Mouse (Mus musculus): ENCODE results near the gene Tspo. TPM values are rescaled to one million over a fixed set of nuclear protein-coding genes. Genes with fewer than 3 reads are reported as not detected.

The Tspo gene
- polyA plus RNA-seq, 1 experiment from 2014 or later, result 77.2 TPM

DNA sequence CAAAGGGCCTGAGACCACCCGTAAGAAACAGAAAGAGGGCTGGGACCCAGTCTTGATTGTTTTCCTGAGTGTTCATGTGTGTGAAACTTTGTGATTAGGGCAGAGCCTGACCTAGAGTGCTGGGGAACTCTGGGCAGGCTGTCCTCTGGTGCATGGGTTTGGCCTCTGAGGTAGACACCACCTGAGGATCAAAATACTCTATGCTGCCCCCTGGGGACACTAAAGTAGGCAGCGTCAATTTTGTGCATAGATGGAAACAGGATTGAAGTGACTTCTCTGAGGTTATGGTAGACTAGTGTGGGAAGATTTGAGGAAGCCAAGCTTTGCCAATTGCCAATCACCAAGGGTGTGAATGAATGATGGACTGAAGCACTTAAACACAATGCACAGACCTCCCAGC is 7.2 kb downstream of the Tspo start:
- WGBS, result 75% methylated on average over 2 of the region's 2 CpGs
- no peak for ATAC-seq (replicated peaks; ENCODE audit: low FRiP score)

DNA sequence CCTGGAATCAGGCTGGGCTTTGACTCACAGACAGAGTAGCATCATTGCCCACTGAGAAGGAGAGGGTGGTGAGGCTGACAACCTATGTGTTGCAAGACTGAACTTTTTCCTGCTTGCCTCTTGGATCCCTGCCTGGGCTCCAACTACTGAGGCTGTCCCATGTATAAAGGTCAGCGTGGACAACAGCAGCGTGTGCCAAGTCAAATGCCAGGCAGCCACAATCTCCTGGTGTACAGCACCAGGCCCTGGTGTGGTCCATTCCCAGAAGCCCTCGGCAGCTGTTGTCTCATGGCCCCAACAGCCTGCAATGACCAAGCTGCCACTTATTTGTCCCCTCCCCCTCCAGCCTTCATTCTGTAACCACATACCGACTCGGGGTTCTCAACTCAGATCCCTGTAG is 8.2 kb downstream of the Tspo start:
- no peak for ATAC-seq (replicated peaks; ENCODE audit: low FRiP score)
- no peaks in the 10 kb centered on the region for H3K9me3 ChIP-seq (replicated peaks)
- 84% methylated on average over 5 of the region's 5 CpGs for WGBS
- no peak overlapping the region for H3K4me2 ChIP-seq
- H3K27ac ChIP-seq, result no peak overlapping the region
- H3K27me3 ChIP-seq, result no peaks in the 10 kb centered on the region
- no peak overlapping the region for H3K4me3 ChIP-seq (replicated peaks)
- H3K4me1 ChIP-seq, result no peaks in the 10 kb centered on the region
- no peak overlapping the region for H3K9ac ChIP-seq
- peaks cover 29% of the 10 kb centered on the region for H3K36me3 ChIP-seq

More for the DNA sequence above, 7.2 kb downstream of the Tspo start:
- Histone ChIP-seq H3K4me2 (no peak overlapping the region), H3K9me3 (replicated peaks) (no peaks in the 10 kb centered on the region), H3K27ac (no peak overlapping the region), H3K4me1 (no peaks in the 10 kb centered on the region), H3K27me3 (no peaks in the 10 kb centered on the region), H3K9ac (no peak overlapping the region), H3K36me3 (peaks cover 19% of the 10 kb centered on the region), H3K4me3 (replicated peaks) (no peak overlapping the region)

DNA sequence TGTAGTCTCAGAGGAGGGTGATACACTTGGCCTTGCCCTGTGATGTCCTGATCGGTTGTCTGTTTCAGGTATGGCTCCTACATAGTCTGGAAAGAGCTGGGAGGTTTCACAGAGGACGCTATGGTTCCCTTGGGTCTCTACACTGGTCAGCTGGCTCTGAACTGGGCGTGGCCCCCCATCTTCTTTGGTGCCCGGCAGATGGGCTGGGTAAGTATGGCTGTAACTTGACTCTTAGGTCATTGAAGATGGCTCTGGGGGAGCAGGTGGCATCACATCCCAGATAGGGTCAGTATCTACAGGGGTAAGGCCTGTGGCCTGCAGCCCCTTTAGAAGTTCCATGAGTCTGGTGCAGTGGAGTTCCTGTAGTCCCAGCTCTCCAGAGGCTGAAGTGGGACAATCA is 8.7 kb downstream of the Tspo start:
- Histone ChIP-seq H3K27ac (no peak overlapping the region), H3K9ac (no peak overlapping the region), H3K4me2 (no peak overlapping the region), H3K27me3 (no peaks in the 10 kb centered on the region), H3K4me1 (no peaks in the 10 kb centered on the region), H3K36me3 (peaks cover 34% of the 10 kb centered on the region), H3K4me3 (replicated peaks) (no peak overlapping the region), H3K9me3 (replicated peaks) (no peaks in the 10 kb centered on the region)
- ATAC-seq (replicated peaks; ENCODE audit: low FRiP score), result no peak
- WGBS, result 79% methylated on average over 4 of the region's 4 CpGs

DNA sequence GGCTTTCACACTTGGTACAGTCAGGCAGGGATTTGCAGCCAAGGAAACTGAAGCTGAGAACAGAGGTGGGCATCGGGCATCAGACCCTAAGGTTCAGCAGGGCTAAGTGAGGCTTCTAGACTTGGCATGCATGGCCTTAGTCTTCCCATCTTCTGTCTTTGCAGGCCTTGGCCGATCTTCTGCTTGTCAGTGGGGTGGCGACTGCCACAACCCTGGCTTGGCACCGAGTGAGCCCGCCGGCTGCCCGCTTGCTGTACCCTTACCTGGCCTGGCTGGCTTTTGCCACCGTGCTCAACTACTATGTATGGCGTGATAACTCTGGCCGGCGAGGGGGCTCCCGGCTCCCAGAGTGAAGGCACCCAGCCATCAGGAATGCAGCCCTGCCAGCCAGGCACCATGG is 10.2 kb downstream of the Tspo start:
- WGBS, result 93% methylated on average over 12 of the region's 12 CpGs
- no peak for ATAC-seq (replicated peaks; ENCODE audit: low FRiP score)
- Histone ChIP-seq H3K27me3 (no peaks in the 10 kb centered on the region), H3K9ac (no peak overlapping the region), H3K27ac (no peak overlapping the region), H3K4me1 (no peaks in the 10 kb centered on the region), H3K9me3 (replicated peaks) (no peaks in the 10 kb centered on the region), H3K4me2 (no peak overlapping the region), H3K36me3 (peaks cover 49% of the 10 kb centered on the region), H3K4me3 (replicated peaks) (no peak overlapping the region)

DNA sequence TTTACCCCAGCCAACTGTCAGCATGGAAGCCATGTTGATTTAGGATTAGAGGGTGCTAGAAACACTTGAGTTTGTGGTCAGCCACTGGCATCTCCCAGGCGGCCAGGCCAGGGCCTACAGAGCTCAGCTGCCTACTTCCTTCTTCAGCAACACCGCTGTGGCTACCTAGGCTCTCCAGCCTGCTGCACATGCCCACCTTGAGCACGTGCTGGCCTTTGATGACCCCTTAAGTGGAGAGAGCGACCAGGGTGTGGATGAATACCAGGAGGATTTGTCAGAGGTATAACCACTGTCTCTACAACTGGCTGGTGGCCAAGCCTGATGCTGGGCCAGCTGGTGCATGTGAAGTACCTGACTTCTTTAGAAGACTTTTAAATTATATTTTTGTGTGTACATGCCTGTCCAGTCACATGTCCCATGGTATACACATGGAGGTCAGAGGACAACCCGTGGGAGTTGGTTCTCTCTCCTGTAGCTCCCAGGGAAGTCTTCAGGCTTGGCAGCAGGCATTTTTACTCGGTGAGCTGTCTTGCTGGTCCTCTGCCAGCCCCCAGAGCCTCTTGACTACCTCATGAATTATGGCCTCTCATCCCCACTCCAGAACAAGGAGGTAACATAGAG is 11.4 kb downstream of the Tspo start:
- Histone ChIP-seq H3K27me3 (no peaks in the 10 kb centered on the region), H3K9me3 (replicated peaks) (no peaks in the 10 kb centered on the region), H3K27ac (no peak overlapping the region), H3K4me1 (no peaks in the 10 kb centered on the region), H3K36me3 (peaks cover 61% of the 10 kb centered on the region), H3K4me2 (no peak overlapping the region), H3K4me3 (replicated peaks) (no peak overlapping the region), H3K9ac (no peak overlapping the region)
- WGBS, result 77% methylated on average over 6 of the region's 6 CpGs
- ATAC-seq (replicated peaks; ENCODE audit: low FRiP score), result no peak

DNA sequence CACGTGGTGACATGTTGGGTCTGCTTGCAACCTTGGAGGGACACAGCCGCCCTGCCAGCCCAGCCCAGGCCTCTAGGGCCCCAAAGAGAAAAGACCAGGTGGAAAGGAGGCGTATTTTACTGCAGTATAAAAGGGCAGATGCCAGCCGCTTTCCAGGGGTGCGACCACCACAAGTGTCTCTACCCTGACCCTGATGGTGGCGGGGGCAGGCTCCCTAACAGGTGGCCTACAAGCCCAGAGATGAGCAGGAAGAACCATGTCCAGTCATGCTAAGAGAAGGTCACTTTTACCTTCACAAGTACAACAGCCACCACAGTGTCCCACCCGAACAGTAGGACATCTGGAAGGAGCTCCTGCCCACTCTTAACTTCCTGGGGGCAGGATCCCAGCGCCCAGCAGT is 12.2 kb downstream of the Tspo start:
- no peak for ATAC-seq (replicated peaks; ENCODE audit: low FRiP score)
- Histone ChIP-seq H3K36me3 (peaks cover 68% of the 10 kb centered on the region), H3K9me3 (replicated peaks) (no peaks in the 10 kb centered on the region), H3K9ac (no peak overlapping the region), H3K27me3 (no peaks in the 10 kb centered on the region), H3K4me2 (no peak overlapping the region), H3K4me3 (replicated peaks) (no peak overlapping the region), H3K27ac (no peak overlapping the region), H3K4me1 (no peaks in the 10 kb centered on the region)
- WGBS, result 91% methylated on average over 8 of the region's 8 CpGs

DNA sequence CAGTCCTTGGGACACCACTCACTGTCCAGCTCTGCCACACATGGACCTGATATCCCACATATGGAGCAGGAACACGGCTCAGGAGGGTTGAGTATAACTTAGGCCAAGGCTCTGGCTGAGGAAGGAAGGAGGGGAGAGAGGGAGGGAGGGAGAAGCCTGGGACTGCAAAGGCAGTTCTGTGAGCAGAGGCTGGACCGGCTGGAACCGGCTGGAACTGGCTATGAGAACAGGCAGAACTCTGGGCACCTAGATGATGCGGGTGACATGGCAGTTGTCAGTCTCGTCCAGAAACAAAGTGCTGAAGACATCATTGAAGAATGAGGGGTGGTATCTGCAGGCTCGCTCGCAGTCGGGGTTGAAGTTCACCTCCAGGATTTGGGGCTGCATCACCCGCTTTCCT is 13.3 kb downstream of the Tspo start:
- ATAC-seq (replicated peaks; ENCODE audit: low FRiP score), result no peak
- Histone ChIP-seq H3K4me3 (replicated peaks) (no peak overlapping the region), H3K9ac (no peak overlapping the region), H3K9me3 (replicated peaks) (no peaks in the 10 kb centered on the region), H3K27ac (no peak overlapping the region), H3K27me3 (no peaks in the 10 kb centered on the region), H3K36me3 (peaks cover 79% of the 10 kb centered on the region), H3K4me1 (no peaks in the 10 kb centered on the region), H3K4me2 (no peak overlapping the region)
- 92% methylated on average over 9 of the region's 9 CpGs for WGBS

DNA sequence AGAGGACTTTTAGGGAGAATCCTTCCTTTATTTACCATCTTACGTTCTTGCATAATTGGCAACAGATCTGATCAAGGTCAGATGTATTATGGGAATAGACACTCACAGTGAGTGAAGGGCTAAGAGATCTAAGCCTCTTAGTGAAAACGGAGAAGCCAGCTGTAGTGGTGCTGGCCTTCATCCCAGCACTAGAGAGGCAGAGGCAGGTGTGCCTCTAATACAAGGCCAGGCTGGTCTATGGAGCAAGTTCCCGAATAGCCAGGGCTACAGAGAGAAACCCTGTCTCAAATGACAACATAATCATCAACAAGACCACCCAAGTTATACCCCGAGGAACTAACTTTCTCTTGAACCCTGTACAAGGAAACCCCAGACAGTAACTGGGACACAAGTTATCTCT is 19.5 kb downstream of the Tspo start:
- ATAC-seq (replicated peaks; ENCODE audit: low FRiP score), result no peak
- H3K4me2 ChIP-seq, result no peak overlapping the region
- no peaks in the 10 kb centered on the region for H3K27me3 ChIP-seq
- no peak overlapping the region for H3K4me3 ChIP-seq (replicated peaks)
- H3K27ac ChIP-seq, result no peak overlapping the region
- no peaks in the 10 kb centered on the region for H3K4me1 ChIP-seq
- WGBS, result 79% methylated on average over 4 of the region's 4 CpGs
- no peaks in the 10 kb centered on the region for H3K9me3 ChIP-seq (replicated peaks)
- peaks cover 98% of the 10 kb centered on the region for H3K36me3 ChIP-seq
- no peak overlapping the region for H3K9ac ChIP-seq

DNA sequence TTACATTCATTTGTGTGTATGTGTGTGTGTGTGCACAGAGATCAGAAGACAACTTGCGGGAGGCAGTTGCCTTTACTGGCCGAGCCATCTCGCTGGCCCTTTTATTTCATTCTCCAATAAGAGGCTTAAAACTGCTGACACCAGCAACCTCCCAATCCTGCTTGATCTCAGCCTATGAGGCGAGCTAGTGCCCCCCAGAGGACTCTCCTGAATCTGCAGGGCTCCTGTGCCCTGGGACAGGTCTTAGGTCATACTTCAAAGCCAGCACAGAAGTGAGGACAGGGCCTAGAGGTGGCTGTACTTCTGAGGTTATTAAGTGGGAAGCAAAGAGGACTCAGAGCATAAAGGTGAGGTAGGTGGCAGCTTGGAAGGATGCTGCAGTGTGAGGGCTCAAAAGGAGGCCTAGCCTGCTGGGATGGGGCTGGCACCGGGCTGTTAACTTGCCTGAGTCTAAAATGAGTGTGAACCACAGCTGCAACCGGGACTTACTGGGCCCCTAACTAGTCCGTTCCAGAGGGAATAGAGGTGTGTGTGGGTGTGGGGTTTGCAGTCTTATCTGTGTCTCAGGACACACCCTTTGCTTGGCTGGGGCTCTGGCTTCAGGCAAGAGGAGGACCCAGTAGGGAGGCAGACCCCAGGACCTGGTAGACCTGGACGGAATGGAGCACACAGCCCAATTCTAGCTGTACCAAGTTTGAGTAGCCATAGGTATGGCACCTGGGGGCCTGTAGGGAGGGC is 20.2 kb downstream of the Tspo start:
- Histone ChIP-seq H3K4me2 (no peak overlapping the region), H3K27me3 (no peaks in the 10 kb centered on the region), H3K4me3 (replicated peaks) (no peak overlapping the region), H3K9ac (no peak overlapping the region), H3K4me1 (no peaks in the 10 kb centered on the region), H3K27ac (no peak overlapping the region), H3K36me3 (peaks cover 98% of the 10 kb centered on the region), H3K9me3 (replicated peaks) (no peaks in the 10 kb centered on the region)
- WGBS, result 74% methylated on average over 8 of the region's 8 CpGs
- ATAC-seq (replicated peaks; ENCODE audit: low FRiP score), result no peak; the same call in 1 of the 2 replicates

DNA sequence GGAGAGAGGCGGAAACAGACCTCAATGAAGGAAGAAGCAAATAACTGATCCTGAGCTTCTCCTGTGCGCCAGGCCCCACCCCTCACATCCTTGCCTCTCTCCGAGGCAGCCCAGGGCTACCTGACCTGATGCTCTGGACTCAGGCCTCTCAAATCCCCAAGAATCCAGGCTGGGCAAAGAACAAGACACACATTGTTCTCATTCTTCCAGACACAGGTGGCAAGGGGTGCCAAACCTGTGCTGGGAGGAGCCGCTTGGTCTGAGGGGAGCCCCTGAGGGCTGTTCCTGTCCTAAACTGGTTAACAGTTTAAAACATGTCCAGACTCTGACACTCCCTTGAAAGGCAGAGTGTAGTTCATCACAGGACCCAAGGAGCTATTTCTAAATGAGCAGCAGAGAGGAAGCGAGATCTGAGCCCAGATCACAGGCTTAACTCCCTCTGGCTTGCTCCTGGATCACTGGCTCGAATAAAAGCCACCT is 21.4 kb downstream of the Tspo start:
- H3K4me3 ChIP-seq (replicated peaks), result no peak overlapping the region
- H3K9me3 ChIP-seq (replicated peaks), result no peaks in the 10 kb centered on the region
- ATAC-seq (replicated peaks; ENCODE audit: low FRiP score), result no peak
- H3K27me3 ChIP-seq, result no peaks in the 10 kb centered on the region
- no peaks in the 10 kb centered on the region for H3K4me1 ChIP-seq
- H3K9ac ChIP-seq, result no peak overlapping the region
- H3K4me2 ChIP-seq, result no peak overlapping the region
- 88% methylated on average over 6 of the region's 6 CpGs for WGBS
- no peak overlapping the region for H3K27ac ChIP-seq
- peaks cover 88% of the 10 kb centered on the region for H3K36me3 ChIP-seq

DNA sequence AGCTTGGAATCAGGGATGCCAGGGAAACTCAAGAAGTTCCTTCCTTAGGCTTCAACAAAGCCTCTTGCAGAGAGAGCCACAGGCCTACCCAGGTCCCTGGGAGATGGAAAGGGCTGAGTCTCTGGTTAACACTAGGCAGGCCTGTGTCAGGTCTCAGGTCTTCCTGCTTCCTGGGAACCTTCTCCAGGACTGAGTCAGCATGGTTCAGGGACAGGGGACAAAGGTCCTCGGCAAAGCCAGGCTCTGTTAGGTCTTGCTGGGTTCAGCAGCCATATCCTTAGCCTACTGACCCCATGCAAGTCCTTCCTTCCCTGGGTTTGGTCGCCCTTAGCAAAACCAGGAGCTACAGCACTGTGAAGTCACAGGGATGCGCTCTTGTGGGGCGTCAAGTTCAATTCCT is 27.4 kb downstream of the Tspo start:
- no peaks in the 10 kb centered on the region for H3K9me3 ChIP-seq (replicated peaks)
- no peak for ATAC-seq (replicated peaks; ENCODE audit: low FRiP score)
- H3K4me1 ChIP-seq, result peaks cover 26% of the 10 kb centered on the region
- no peak overlapping the region for H3K4me2 ChIP-seq
- no peak overlapping the region for H3K4me3 ChIP-seq (replicated peaks)
- WGBS, result 83% methylated on average over 4 of the region's 4 CpGs
- H3K27me3 ChIP-seq, result no peaks in the 10 kb centered on the region
- no peak overlapping the region for H3K27ac ChIP-seq
- H3K9ac ChIP-seq, result no peak overlapping the region
- H3K36me3 ChIP-seq, result peaks cover 27% of the 10 kb centered on the region

DNA sequence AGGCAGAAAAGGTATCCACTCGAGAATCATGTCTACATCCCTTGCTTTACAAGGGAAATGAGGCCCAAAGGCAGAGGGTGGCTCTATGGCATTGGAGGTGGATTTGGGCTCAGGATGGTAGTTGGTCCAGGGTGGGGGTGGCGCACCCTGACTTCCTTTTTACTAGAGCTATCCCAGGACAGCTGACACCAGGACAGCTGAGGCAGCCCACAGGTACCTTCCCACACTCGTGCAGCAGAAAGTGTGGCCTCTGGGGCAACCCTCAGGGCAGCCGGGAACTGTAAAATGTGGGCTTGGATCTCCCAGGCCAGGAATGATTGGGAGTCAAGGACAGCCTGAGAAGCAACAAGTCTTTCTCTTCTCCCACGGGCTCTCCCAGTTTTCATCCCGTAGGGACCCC is 28.4 kb downstream of the Tspo start:
- WGBS, result 82% methylated on average over 6 of the region's 6 CpGs

More for the DNA sequence above, 28.4 kb downstream of the Tspo start:
- H3K27me3 ChIP-seq, result no peaks in the 10 kb centered on the region
- H3K4me3 ChIP-seq (replicated peaks), result no peak overlapping the region
- no peak for ATAC-seq (replicated peaks; ENCODE audit: low FRiP score)
- H3K4me1 ChIP-seq, result peaks cover 26% of the 10 kb centered on the region
- peaks cover 18% of the 10 kb centered on the region for H3K36me3 ChIP-seq
- H3K27ac ChIP-seq, result no peak overlapping the region
- H3K9me3 ChIP-seq (replicated peaks), result no peaks in the 10 kb centered on the region
- no peak overlapping the region for H3K9ac ChIP-seq
- H3K4me2 ChIP-seq, result no peak overlapping the region
